Mouse (Mus musculus) forebrain, embryonic 11.5 days (tissue): ENCODE data around the gene Agpat1. TPM values are rescaled to one million over a fixed set of nuclear protein-coding genes. Genes with fewer than 3 reads are reported as not detected.

Experiments
- ATAC-seq: fragments of 200-750 bp; cut with Nextera tagmentation; replicated peaks from 2 replicates; pipeline ENCODE4 v1.8.0; 2017; ENCODE audit warnings: moderate TSS enrichment; ENCODE audit not compliant: low FRiP score
- DNase-seq: peaks from one replicate; pipeline ENCODE4 v3.0.0-alpha.2; 2017; ENCODE audit warnings: low spot score
- H3K27ac ChIP-seq: fragments of 300-500 bp; sonication (generic); 2 replicates; pipeline ENCODE4 v1.5.1; 2014; ENCODE audit warnings: low read depth, low read length
- H3K27me3 ChIP-seq: fragments of 300-500 bp; sonication (generic); 2 replicates; pipeline ENCODE4 v1.6.1; 2014; ENCODE audit warnings: mild to moderate bottlenecking, low read length, mixed read lengths; ENCODE audit not compliant: control insufficient read depth, insufficient read depth
- H3K36me3 ChIP-seq: fragments of 300-500 bp; sonication (generic); 2 replicates; pipeline ENCODE4 v1.6.1; 2014; ENCODE audit warnings: mild to moderate bottlenecking, low read length, moderate library complexity, mixed read lengths; ENCODE audit not compliant: control insufficient read depth, insufficient read depth
- H3K4me1 ChIP-seq: fragments of 300-500 bp; sonication (generic); replicated peaks from 2 replicates; pipeline ENCODE4 v1.6.1; 2014; ENCODE audit warnings: low read length, mixed read lengths; ENCODE audit not compliant: control insufficient read depth, insufficient read depth
- H3K4me2 ChIP-seq: fragments of 300-500 bp; sonication (generic); 2 replicates; pipeline ENCODE4 v1.6.1; 2014; ENCODE audit warnings: low read depth, mild to moderate bottlenecking, low read length, moderate library complexity, mixed read lengths; ENCODE audit not compliant: severe bottlenecking
- H3K4me3 ChIP-seq: fragments of 300-500 bp; sonication (generic); 2 replicates; pipeline ENCODE4 v1.5.1; 2014; ENCODE audit warnings: low read depth, low read length
- H3K9ac ChIP-seq: fragments of 300-500 bp; sonication (generic); 2 replicates; pipeline ENCODE4 v1.6.1; 2014; ENCODE audit warnings: low read length
- H3K9me3 ChIP-seq: fragments of 300-500 bp; sonication (generic); 2 replicates; pipeline ENCODE4 v1.6.1; 2016; ENCODE audit warnings: low read length, mixed read lengths; ENCODE audit not compliant: control insufficient read depth
- WGBS: fragments of 180-500 bp; shearing (Covaris S2); extraction: QIAGEN DNeasy Blood & Tissue Kit; methylation state at CpG from one replicate; pipeline ENCODE4 v1.1.7; 2014; 5-methylcytosine and 5-hydroxymethylcytosine counted together
- polyA plus RNA-seq: library from polyadenylated mRNA; unstranded; fragments of >200 nt; fragmentation: Nextera tagmentation; extraction: Ambion mirVana; gene quantifications from 2 replicates; pipeline ENCODE4 v1.2.1, GENCODE M21; 2014

Agpat1 gene
- polyA plus RNA-seq, 1 experiment from 2014 or later, result 93.4 TPM

DNA sequence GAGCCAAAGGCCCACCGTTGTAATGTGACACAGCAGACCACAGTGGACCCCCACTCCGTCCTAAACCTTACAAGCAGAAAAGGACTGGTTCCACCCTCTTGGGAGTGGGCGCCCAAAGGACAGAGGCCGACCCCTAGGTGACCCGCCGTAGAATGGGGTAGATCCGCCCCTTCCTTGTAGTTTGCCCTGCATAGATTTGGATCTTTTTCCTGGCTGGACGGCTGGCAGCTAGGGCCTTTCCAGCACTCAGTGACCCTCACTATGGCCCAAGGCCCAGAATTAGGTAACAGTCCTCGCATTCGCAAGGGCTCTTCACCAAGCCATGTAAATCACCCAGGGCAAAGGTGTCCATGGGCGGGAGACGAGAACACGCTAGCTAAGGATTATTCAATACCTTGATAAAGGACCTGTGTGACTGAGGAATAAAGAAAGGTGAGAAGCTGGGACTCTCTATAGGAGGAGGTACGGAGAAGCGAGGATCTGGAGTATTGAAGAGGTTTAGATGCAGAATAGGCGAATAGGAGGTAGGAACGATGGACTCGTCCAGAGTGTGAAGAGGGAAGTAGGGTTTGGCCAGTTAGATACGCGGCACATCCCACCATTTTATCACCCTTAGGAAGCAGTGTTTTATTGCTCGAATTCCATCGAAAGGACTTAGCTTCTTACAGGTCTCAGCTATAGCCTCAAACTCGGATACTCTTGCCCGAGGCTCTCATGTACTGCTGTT lies 612 bp downstream of the Agpat1 start:
- Histone ChIP-seq H3K4me2 (peak overlapping the region; percentile 97), H3K9ac (peak overlapping the region; percentile 94), H3K27me3 (no peaks in the 10 kb centered on the region), H3K36me3 (peaks cover 4% of the 10 kb centered on the region; the same call in 1 of the 2 replicates), H3K27ac (peak overlapping the region; percentile 87), H3K4me1 (peaks cover 23% of the 10 kb centered on the region), H3K4me3 (peak overlapping the region; percentile 98), H3K9me3 (no peaks in the 10 kb centered on the region)
- DNase-seq (no peak), ATAC-seq (no peak)
- WGBS, result 19% methylated on average over 24 of the region's 24 CpGs

DNA sequence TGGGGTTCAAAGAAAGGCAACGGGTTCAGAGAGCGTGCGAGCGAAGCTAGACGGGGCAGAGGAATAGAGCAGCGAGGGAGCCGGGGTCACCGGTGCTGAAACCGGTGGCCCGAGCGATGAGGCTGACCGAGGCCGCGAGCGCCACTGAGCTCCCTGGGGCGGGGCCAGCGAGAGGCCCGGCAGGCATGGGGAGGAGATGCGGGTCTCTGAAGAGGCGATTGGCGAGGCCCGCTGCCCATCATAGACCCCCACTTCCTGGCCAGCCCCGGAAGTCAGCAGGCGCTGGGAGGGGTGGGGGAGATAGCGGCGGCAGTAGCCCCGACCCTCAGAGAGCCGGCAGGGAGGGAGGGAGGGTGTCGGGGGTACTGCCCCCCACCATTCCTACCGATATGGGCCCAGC lies 1.5 kb downstream of the Agpat1 start:
- peaks cover under 1% of the 10 kb centered on the region; the same call in 1 of the 2 replicates for H3K36me3 ChIP-seq
- peak; percentile 60 for ATAC-seq
- H3K4me3 ChIP-seq, result peak overlapping the region; percentile 98
- WGBS, result 0% methylated on average over 26 of the region's 30 CpGs
- peak overlapping the region; percentile 97 for H3K4me2 ChIP-seq
- H3K27me3 ChIP-seq, result no peaks in the 10 kb centered on the region
- no peaks in the 10 kb centered on the region for H3K9me3 ChIP-seq
- H3K4me1 ChIP-seq, result peaks cover 23% of the 10 kb centered on the region
- peak; percentile 97 for DNase-seq
- peak overlapping the region; percentile 87 for H3K27ac ChIP-seq
- H3K9ac ChIP-seq, result peak overlapping the region; percentile 94

GRCm38 (mm10) chr17:34606186-34607039 lies 2.4 kb downstream of the Agpat1 start:
- H3K9me3 ChIP-seq, result no peaks in the 10 kb centered on the region
- peaks cover 6% of the 10 kb centered on the region; the same call in 1 of the 2 replicates for H3K36me3 ChIP-seq
- DNase-seq (no peak), ATAC-seq (no peak)
- peak overlapping the region; percentile 75 for H3K27ac ChIP-seq
- H3K4me3 ChIP-seq, result peak overlapping the region; percentile 98
- H3K27me3 ChIP-seq, result no peaks in the 10 kb centered on the region
- H3K4me1 ChIP-seq, result peaks cover 23% of the 10 kb centered on the region
- H3K9ac ChIP-seq, result peak overlapping the region; percentile 94
- WGBS, result 18% methylated on average over 32 of the region's 32 CpGs
- H3K4me2 ChIP-seq, result peak overlapping the region; percentile 97

DNA sequence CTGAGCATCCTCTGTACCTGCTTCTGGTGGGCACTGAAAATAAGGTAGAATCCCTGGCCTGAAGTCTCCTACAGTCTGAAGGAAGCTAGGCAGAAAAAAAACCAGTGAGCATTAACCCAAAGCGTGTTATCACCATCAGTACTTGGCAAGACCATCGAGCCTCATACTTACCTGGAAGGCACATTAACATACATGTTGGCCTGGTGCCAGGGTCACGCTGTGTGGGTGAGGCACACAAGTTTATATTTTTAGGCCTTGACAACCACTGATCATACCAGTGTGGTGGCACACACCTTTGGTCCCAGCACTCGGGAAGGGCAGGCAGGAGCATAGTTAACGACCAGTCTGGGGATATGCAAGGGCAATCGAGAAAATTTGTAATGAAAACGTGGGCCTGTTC lies 3.9 kb downstream of the Agpat1 start:
- no peak for DNase-seq
- peaks cover 10% of the 10 kb centered on the region; the same call in 1 of the 2 replicates for H3K36me3 ChIP-seq
- peaks cover 17% of the 10 kb centered on the region for H3K4me1 ChIP-seq
- H3K4me2 ChIP-seq, result no peak overlapping the region
- H3K27ac ChIP-seq, result no peak overlapping the region; the same call in 1 of the 2 replicates
- ATAC-seq, result no peak
- H3K9me3 ChIP-seq, result no peaks in the 10 kb centered on the region
- no peak overlapping the region for H3K9ac ChIP-seq
- H3K27me3 ChIP-seq, result no peaks in the 10 kb centered on the region
- H3K4me3 ChIP-seq, result no peak overlapping the region
- WGBS, result 91% methylated on average over 7 of the region's 7 CpGs

- 90% methylated on average over 8 of the region's 8 CpGs for WGBS
- Histone ChIP-seq H3K4me3 (no peak overlapping the region), H3K9ac (no peak overlapping the region), H3K9me3 (no peaks in the 10 kb centered on the region), H3K36me3 (peaks cover 14% of the 10 kb centered on the region; the same call in 1 of the 2 replicates), H3K27me3 (no peaks in the 10 kb centered on the region), H3K27ac (no peak overlapping the region), H3K4me1 (peaks cover 8% of the 10 kb centered on the region; the same call in 1 of the 2 replicates), H3K4me2 (no peak overlapping the region)
- ATAC-seq, result no peak
- DNase-seq, result no peak
Observed at GRCm38 (mm10) chr17:34611050-34611449, 7.0 kb downstream of the Agpat1 start.

- Histone ChIP-seq H3K4me2 (no peak overlapping the region), H3K9ac (no peak overlapping the region), H3K27ac (no peak overlapping the region), H3K27me3 (no peaks in the 10 kb centered on the region), H3K36me3 (peaks cover 14% of the 10 kb centered on the region; the same call in 1 of the 2 replicates), H3K4me3 (no peak overlapping the region), H3K4me1 (no peaks in the 10 kb centered on the region), H3K9me3 (no peaks in the 10 kb centered on the region)
- DNase-seq (no peak), ATAC-seq (no peak)
- 94% methylated on average over 11 of the region's 11 CpGs for WGBS
Observed at GRCm38 (mm10) chr17:34613054-34613645, 9.1 kb downstream of the Agpat1 start.

DNA sequence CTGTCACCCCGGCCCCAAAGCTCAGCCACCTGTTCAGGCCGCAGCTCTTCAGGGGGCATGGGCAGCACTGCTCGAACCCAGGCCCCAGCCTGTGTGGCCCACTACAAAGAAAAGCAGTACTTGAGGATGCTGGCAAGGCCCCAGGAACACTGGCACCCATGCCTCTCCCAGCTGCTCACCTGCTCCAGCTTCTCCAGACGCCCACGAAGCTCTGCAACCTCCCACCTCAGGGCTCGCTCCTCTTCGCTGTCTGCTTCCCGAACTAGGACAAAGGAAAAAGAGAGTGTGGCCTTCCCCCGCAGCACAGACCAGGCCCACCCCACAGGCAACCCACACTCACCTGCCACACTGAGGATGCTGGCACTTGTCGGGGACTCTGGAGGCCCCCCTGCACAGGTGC lies 9.8 kb downstream of the Agpat1 start:
- WGBS, result 87% methylated on average over 10 of the region's 10 CpGs
- Histone ChIP-seq H3K9ac (no peak overlapping the region), H3K27ac (no peak overlapping the region), H3K36me3 (peaks cover 14% of the 10 kb centered on the region; the same call in 1 of the 2 replicates), H3K27me3 (no peaks in the 10 kb centered on the region), H3K4me2 (no peak overlapping the region), H3K4me1 (no peaks in the 10 kb centered on the region), H3K4me3 (no peak overlapping the region), H3K9me3 (no peaks in the 10 kb centered on the region)
- no peak for DNase-seq
- ATAC-seq, result no peak

- no peak within 1 kb of the TSS for H3K4me3 ChIP-seq
- no peaks in the 10 kb centered on the region for H3K9me3 ChIP-seq
- H3K36me3 ChIP-seq, result peaks cover 12% of the 10 kb centered on the region; the same call in 1 of the 2 replicates
- no peak within 1 kb of the TSS for H3K4me2 ChIP-seq
- DNase-seq (no peak), ATAC-seq (no peak)
- 64% methylated on average over 6 of the region's 6 CpGs for WGBS
- H3K9ac ChIP-seq, result no peak within 1 kb of the TSS
- H3K27me3 ChIP-seq, result no peaks in the 10 kb centered on the region
- no peak within 1 kb of the TSS for H3K27ac ChIP-seq
- H3K4me1 ChIP-seq, result no peaks in the 10 kb centered on the region
Observed at GRCm38 (mm10) chr17:34615871-34616270, 11.8 kb downstream of the Agpat1 start, which contains the start of gene Egfl8. Gene Egfl8 (minus strand): TSS chr17:34615971.
